Mouse (Mus musculus): ENCODE data around the gene Atg101. TPM values are rescaled to one million over a fixed set of nuclear protein-coding genes. Genes with fewer than 3 reads are reported as not detected.

Atg101 gene
- polyA plus RNA-seq, 1 experiment from 2014 or later = 74.0 TPM

- no peak overlapping the region for H3K4me3 ChIP-seq
- H3K9ac ChIP-seq = no peak overlapping the region
- no peaks in the 10 kb centered on the region for H3K9me3 ChIP-seq
- 85% methylated on average over 7 of the region's 7 CpGs for WGBS
- H3K36me3 ChIP-seq = peaks cover 25% of the 10 kb centered on the region
- no peak overlapping the region for H3K4me2 ChIP-seq (replicated peaks)
- H3K4me1 ChIP-seq = peaks cover 3% of the 10 kb centered on the region
- no peaks in the 10 kb centered on the region for H3K27me3 ChIP-seq (replicated peaks)
- no peak for ATAC-seq (ENCODE audit: low FRiP score, low read depth)
- H3K27ac ChIP-seq = no peak overlapping the region
Measured at GRCm38 (mm10) chr15:101295106-101295505, 11.0 kb downstream of the Atg101 start.

GRCm38 (mm10) chr15:101295616-101296015 lies 11.5 kb downstream of the Atg101 start:
- ATAC-seq (ENCODE audit: low FRiP score, low read depth) = no peak
- WGBS = 94% methylated on average over 10 of the region's 10 CpGs
- peaks cover 20% of the 10 kb centered on the region for H3K36me3 ChIP-seq
- no peak overlapping the region for H3K4me2 ChIP-seq (replicated peaks)
- H3K27ac ChIP-seq = no peak overlapping the region
- H3K9me3 ChIP-seq = no peaks in the 10 kb centered on the region
- H3K27me3 ChIP-seq (replicated peaks) = no peaks in the 10 kb centered on the region
- peaks cover 3% of the 10 kb centered on the region for H3K4me1 ChIP-seq
- no peak overlapping the region for H3K9ac ChIP-seq
- H3K4me3 ChIP-seq = no peak overlapping the region

- Histone ChIP-seq H3K4me2 (replicated peaks) (no peak overlapping the region), H3K4me3 (no peak overlapping the region), H3K9ac (no peak overlapping the region), H3K27me3 (replicated peaks) (no peaks in the 10 kb centered on the region), H3K4me1 (peaks cover 3% of the 10 kb centered on the region), H3K9me3 (no peaks in the 10 kb centered on the region), H3K36me3 (peaks cover 15% of the 10 kb centered on the region), H3K27ac (no peak overlapping the region)
- 93% methylated on average over 11 of the region's 11 CpGs for WGBS
- no peak for ATAC-seq (ENCODE audit: low FRiP score, low read depth)
Measured at GRCm38 (mm10) chr15:101296091-101296490, 12.0 kb downstream of the Atg101 start.

GRCm38 (mm10) chr15:101297988-101298387 lies 13.9 kb downstream of the Atg101 start:
- Histone ChIP-seq H3K4me2 (replicated peaks) (peak overlapping the region; percentile 45; the same call in 1 of the 2 replicates), H3K4me1 (peaks cover 3% of the 10 kb centered on the region), H3K36me3 (peaks cover 2% of the 10 kb centered on the region; the same call in 1 of the 2 replicates), H3K27me3 (replicated peaks) (no peaks in the 10 kb centered on the region), H3K4me3 (no peak overlapping the region), H3K27ac (no peak overlapping the region), H3K9ac (no peak overlapping the region), H3K9me3 (no peaks in the 10 kb centered on the region)
- ATAC-seq (ENCODE audit: low FRiP score, low read depth) = no peak
- 38% methylated on average over 7 of the region's 7 CpGs for WGBS

GRCm38 (mm10) chr15:101298550-101298949 lies 14.5 kb downstream of the Atg101 start:
- H3K36me3 ChIP-seq = no peaks in the 10 kb centered on the region
- no peak overlapping the region for H3K27ac ChIP-seq
- peak overlapping the region; percentile 45 for H3K4me2 ChIP-seq (replicated peaks)
- H3K27me3 ChIP-seq (replicated peaks) = no peaks in the 10 kb centered on the region
- 0 out of 2 replicates have a peak overlapping the region, but pooled peaks have one; percentile 42 for H3K9ac ChIP-seq
- no peak overlapping the region for H3K4me3 ChIP-seq
- H3K4me1 ChIP-seq = peaks cover 3% of the 10 kb centered on the region
- H3K9me3 ChIP-seq = no peaks in the 10 kb centered on the region
- WGBS = 16% methylated on average over 6 of the region's 7 CpGs
- no peak for ATAC-seq (ENCODE audit: low FRiP score, low read depth)

- Histone ChIP-seq H3K27me3 (replicated peaks) (no peaks in the 10 kb centered on the region), H3K4me2 (replicated peaks) (no peak overlapping the region), H3K4me1 (peaks cover 3% of the 10 kb centered on the region; the same call in 1 of the 2 replicates), H3K9ac (no peak overlapping the region), H3K36me3 (no peaks in the 10 kb centered on the region), H3K4me3 (no peak overlapping the region), H3K9me3 (no peaks in the 10 kb centered on the region), H3K27ac (no peak overlapping the region)
- WGBS = 85% methylated on average over 14 of the region's 14 CpGs
- no peak for ATAC-seq (ENCODE audit: low FRiP score, low read depth)
Measured at GRCm38 (mm10) chr15:101299480-101299960, 15.4 kb downstream of the Atg101 start.

- no peak overlapping the region for H3K4me2 ChIP-seq (replicated peaks)
Measured at GRCm38 (mm10) chr15:101300128-101300527, 16.1 kb downstream of the Atg101 start.

GRCm38 (mm10) chr15:101302201-101302600 lies 18.1 kb downstream of the Atg101 start:
- Histone ChIP-seq H3K27me3 (replicated peaks) (no peaks in the 10 kb centered on the region), H3K9me3 (no peaks in the 10 kb centered on the region), H3K36me3 (no peaks in the 10 kb centered on the region), H3K9ac (no peak overlapping the region), H3K4me3 (no peak overlapping the region), H3K4me1 (peaks cover 3% of the 10 kb centered on the region; the same call in 1 of the 2 replicates), H3K27ac (no peak overlapping the region), H3K4me2 (replicated peaks) (no peak overlapping the region)
- WGBS = 77% methylated on average over 3 of the region's 3 CpGs
- no peak for ATAC-seq (ENCODE audit: low FRiP score, low read depth)

More at GRCm38 (mm10) chr15:101300128-101300527, 16.1 kb downstream of the Atg101 start:
- H3K27me3 ChIP-seq (replicated peaks) = no peaks in the 10 kb centered on the region
- no peak overlapping the region for H3K4me3 ChIP-seq
- no peaks in the 10 kb centered on the region for H3K9me3 ChIP-seq
- no peak overlapping the region for H3K27ac ChIP-seq
- H3K4me1 ChIP-seq = peaks cover 3% of the 10 kb centered on the region; the same call in 1 of the 2 replicates
- ATAC-seq (ENCODE audit: low FRiP score, low read depth) = no peak
- H3K36me3 ChIP-seq = no peaks in the 10 kb centered on the region
- H3K9ac ChIP-seq = no peak overlapping the region
- WGBS = 78% methylated on average over 6 of the region's 6 CpGs

GRCm38 (mm10) chr15:101303830-101304229 lies 19.8 kb downstream of the Atg101 start:
- Histone ChIP-seq H3K9ac (no peak overlapping the region), H3K36me3 (no peaks in the 10 kb centered on the region), H3K27me3 (replicated peaks) (no peaks in the 10 kb centered on the region), H3K9me3 (no peaks in the 10 kb centered on the region), H3K4me1 (no peaks in the 10 kb centered on the region), H3K27ac (no peak overlapping the region), H3K4me3 (no peak overlapping the region), H3K4me2 (replicated peaks) (no peak overlapping the region)
- WGBS = 80% methylated on average over 4 of the region's 4 CpGs
- ATAC-seq (ENCODE audit: low FRiP score, low read depth) = no peak

GRCm38 (mm10) chr15:101306459-101306858 lies 22.4 kb downstream of the Atg101 start:
- Histone ChIP-seq H3K27ac (no peak overlapping the region), H3K27me3 (replicated peaks) (no peaks in the 10 kb centered on the region), H3K36me3 (no peaks in the 10 kb centered on the region), H3K4me3 (no peak overlapping the region), H3K9ac (no peak overlapping the region), H3K9me3 (no peaks in the 10 kb centered on the region), H3K4me1 (no peaks in the 10 kb centered on the region), H3K4me2 (replicated peaks) (no peak overlapping the region)
- WGBS = 89% methylated on average over 4 of the region's 4 CpGs
- no peak for ATAC-seq (ENCODE audit: low FRiP score, low read depth)

GRCm38 (mm10) chr15:101308440-101309348 lies 24.6 kb downstream of the Atg101 start:
- H3K9ac ChIP-seq = no peak overlapping the region
- no peak overlapping the region for H3K27ac ChIP-seq
- no peak overlapping the region for H3K4me2 ChIP-seq (replicated peaks)
- no peaks in the 10 kb centered on the region for H3K4me1 ChIP-seq
- H3K36me3 ChIP-seq = no peaks in the 10 kb centered on the region
- no peaks in the 10 kb centered on the region for H3K27me3 ChIP-seq (replicated peaks)
- 68% methylated on average over 13 of the region's 13 CpGs for WGBS
- no peak overlapping the region for H3K4me3 ChIP-seq
- no peaks in the 10 kb centered on the region for H3K9me3 ChIP-seq
- no peak for ATAC-seq (ENCODE audit: low FRiP score, low read depth)

- Histone ChIP-seq H3K4me2 (replicated peaks) (no peak overlapping the region), H3K4me3 (no peak overlapping the region), H3K4me1 (no peaks in the 10 kb centered on the region), H3K9ac (no peak overlapping the region), H3K9me3 (no peaks in the 10 kb centered on the region), H3K27me3 (replicated peaks) (no peaks in the 10 kb centered on the region), H3K36me3 (no peaks in the 10 kb centered on the region), H3K27ac (no peak overlapping the region)
- 60% methylated on average over 5 of the region's 5 CpGs for WGBS
- ATAC-seq (ENCODE audit: low FRiP score, low read depth) = no peak
Measured at GRCm38 (mm10) chr15:101309493-101309892, 25.4 kb downstream of the Atg101 start.

All from neural tube, embryonic 12.5 days (tissue).